Mouse (Mus musculus) embryo, embryonic 10.5 days (tissue): ENCODE data around the gene Gbf1.
"Not testable (repeated sequence)": the region's sequence is repeated elsewhere in the genome, so short reads cannot be mapped to it uniquely, and the experiment has no call there.

ENCODE experiments used
- DNase-seq: peaks from one replicate; pipeline ENCODE4 v3.0.0-alpha.2; 2015; ENCODE audit warnings: low spot score

Gbf1 gene

GRCm38 (mm10) chr19:46147511-46148371 lies 4.6 kb upstream of the Gbf1 start, which contains the start of gene Pitx3:
TSS of gene Pitx3 (minus strand) at chr19:46148326.
- DNase-seq: peak; percentile 47

- peak; percentile 94 for DNase-seq
Observed at GRCm38 (mm10) chr19:46148372-46148760, 3.9 kb upstream of the Gbf1 start.

GRCm38 (mm10) chr19:46149091-46149490 lies 3.2 kb upstream of the Gbf1 start:
- no peak for DNase-seq

- DNase-seq: no peak
Observed at GRCm38 (mm10) chr19:46165950-46166349, 13.6 kb downstream of the Gbf1 start.

GRCm38 (mm10) chr19:46167169-46167568 lies 14.9 kb downstream of the Gbf1 start:
- DNase-seq: not testable (repeated sequence)

GRCm38 (mm10) chr19:46169396-46169795 lies 17.1 kb downstream of the Gbf1 start:
- DNase-seq: no peak

- no peak for DNase-seq
Observed at GRCm38 (mm10) chr19:46169913-46170312, 17.6 kb downstream of the Gbf1 start.

- no peak for DNase-seq
Observed at GRCm38 (mm10) chr19:46172541-46172940, 20.2 kb downstream of the Gbf1 start.

- DNase-seq: no peak
Observed at GRCm38 (mm10) chr19:46175173-46175572, 22.9 kb downstream of the Gbf1 start.

- no peak for DNase-seq
Observed at GRCm38 (mm10) chr19:46177046-46177445, 24.7 kb downstream of the Gbf1 start.

- no peak for DNase-seq
Observed at GRCm38 (mm10) chr19:46180274-46180673, 28.0 kb downstream of the Gbf1 start.

- DNase-seq: no peak
Observed at GRCm38 (mm10) chr19:46182241-46182640, 29.9 kb downstream of the Gbf1 start.

GRCm38 (mm10) chr19:46186611-46187010 lies 34.3 kb downstream of the Gbf1 start:
- DNase-seq: peak; percentile 39

- DNase-seq: no peak
Observed at GRCm38 (mm10) chr19:46187203-46187602, 34.9 kb downstream of the Gbf1 start.

GRCm38 (mm10) chr19:46198293-46198692 lies 46.0 kb downstream of the Gbf1 start:
- DNase-seq: no peak

GRCm38 (mm10) chr19:46198891-46199290 lies 46.6 kb downstream of the Gbf1 start:
- DNase-seq: no peak

GRCm38 (mm10) chr19:46204166-46204565 lies 51.9 kb downstream of the Gbf1 start:
- DNase-seq: no peak

- DNase-seq: no peak
Observed at GRCm38 (mm10) chr19:46205680-46206079, 53.4 kb downstream of the Gbf1 start.

- no peak for DNase-seq
Observed at GRCm38 (mm10) chr19:46210951-46211350, 58.6 kb downstream of the Gbf1 start.

GRCm38 (mm10) chr19:46214541-46214940 lies 62.2 kb downstream of the Gbf1 start:
- no peak for DNase-seq

- no peak for DNase-seq
Observed at GRCm38 (mm10) chr19:46215401-46215800, 63.1 kb downstream of the Gbf1 start.

GRCm38 (mm10) chr19:46216716-46217115 lies 64.4 kb downstream of the Gbf1 start:
- no peak for DNase-seq

- not testable (repeated sequence) for DNase-seq
Observed at GRCm38 (mm10) chr19:46217347-46217746, 65.0 kb downstream of the Gbf1 start.

GRCm38 (mm10) chr19:46220116-46220515 lies 67.8 kb downstream of the Gbf1 start:
- DNase-seq: no peak
